Comparison of ENCODE assay signal across 15 mouse cellular contexts in the genomic region with DNA sequence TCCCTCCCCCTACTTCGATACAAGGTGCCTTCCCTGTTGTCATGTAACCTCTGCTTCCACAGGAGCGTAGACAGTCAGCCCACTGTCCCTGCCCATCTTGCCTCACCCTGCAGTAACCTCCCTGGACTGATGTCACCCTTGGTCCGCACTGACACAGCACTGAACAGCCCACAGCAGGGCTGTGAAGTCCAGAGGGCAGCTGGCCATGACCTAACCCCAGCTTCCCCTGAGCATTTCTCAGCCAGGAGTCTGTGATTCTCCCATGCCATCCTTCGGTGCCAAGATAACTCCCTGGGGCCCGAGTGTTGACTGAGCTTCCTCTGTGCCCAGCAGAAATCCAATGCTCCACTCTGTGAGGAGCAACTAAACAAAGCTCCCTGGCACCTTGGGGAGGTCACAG. TPM values are rescaled to one million over a fixed set of nuclear protein-coding genes. Genes with fewer than 3 reads are reported as not detected.
A peak's percentile ranks its signal among the peaks of the same experiment; 100 is the strongest.
DNase-seq lines count a peak whose midpoint lies in the region; ATAC-seq and TF ChIP-seq lines count a peak whose summit lies in the region.
"Had no signal": no experiment of that assay in that cellular context is flagged by ENCODE, and none has a peak within 500 bp of the region (broad histone marks: within the 10 kb centered on the region; RNA-seq: fewer than 3 reads in every experiment).

No protein-coding gene starts in this region.

- H3K9me3 ChIP-seq in liver, embryonic 14.5 days (ENCODE audit: control insufficient read depth, low read length): no peaks in the 10 kb centered on the region
- H3K9me3 ChIP-seq in liver, embryonic 12.5 days (replicated peaks): no peaks in the 10 kb centered on the region
- H3K9me3 ChIP-seq in stomach, postnatal 0 days (ENCODE audit: control insufficient read depth, low read length): no peaks in the 10 kb centered on the region
- H3K9me3 ChIP-seq: embryonic facial prominence, embryonic 12.5 days; forebrain, embryonic 10.5 days; heart, embryonic 15.5 days; hindbrain, embryonic 13.5 days had no signal

- no peak for TF ChIP-seq EP300 in liver, embryonic 14.5 days (IDR thresholded peaks at IDR 0.05; ENCODE audit: low read depth)
- TF ChIP-seq EP300 in stomach, postnatal 0 days (optimal IDR thresholded peaks at IDR 0.05): no peak
- no peak for TF ChIP-seq EP300 in heart, adult 2 months (IDR thresholded peaks at IDR 0.05; ENCODE audit: insufficient read depth, low read depth, low read length)

- no peak overlapping the region for H3K4me3 ChIP-seq in gastrocnemius, adult 2 months
- no peak overlapping the region for H3K4me3 ChIP-seq in liver, embryonic 14.5 days (ENCODE audit: insufficient read depth in 1 of 2, low read depth in 2 of 2, low read length in 2 of 2)
- H3K4me3 ChIP-seq in liver, embryonic 12.5 days: no peak overlapping the region
- no peak overlapping the region for H3K4me3 ChIP-seq in stomach, postnatal 0 days (ENCODE audit: low read depth, low read length)
- no peak overlapping the region for H3K4me3 ChIP-seq in heart, adult 2 months
- H3K4me3 ChIP-seq: embryonic facial prominence, embryonic 12.5 days; forebrain, embryonic 10.5 days; heart, embryonic 15.5 days; hindbrain, embryonic 13.5 days had no signal

- TF ChIP-seq CTCF in gastrocnemius, adult 2 months (IDR thresholded peaks at IDR 0.05): no peak
- TF ChIP-seq CTCF in liver, embryonic 14.5 days (IDR thresholded peaks at IDR 0.05; ENCODE audit: low read depth): no peak
- TF ChIP-seq CTCF in stomach, postnatal 0 days (IDR thresholded peaks at IDR 0.05; ENCODE audit: low read depth): no peak
- TF ChIP-seq CTCF in heart, adult 2 months (IDR thresholded peaks at IDR 0.05): no peak

- H3K79me2 ChIP-seq in heart, adult 2 months (replicated peaks; ENCODE audit: control insufficient read depth, insufficient read depth, low read length): no peaks in the 10 kb centered on the region

- H3K36me3 ChIP-seq in liver, embryonic 14.5 days (replicated peaks; ENCODE audit: control insufficient read depth, insufficient read depth, low read depth): no peaks in the 10 kb centered on the region
- H3K36me3 ChIP-seq in liver, embryonic 12.5 days: no peaks in the 10 kb centered on the region
- no peaks in the 10 kb centered on the region for H3K36me3 ChIP-seq in stomach, postnatal 0 days (ENCODE audit: control insufficient read depth, insufficient read depth, low read length)
- no peaks in the 10 kb centered on the region for H3K36me3 ChIP-seq in heart, adult 2 months (ENCODE audit: control insufficient read depth, insufficient read depth, low read length)
- H3K36me3 ChIP-seq: embryonic facial prominence, embryonic 12.5 days; forebrain, embryonic 10.5 days; heart, embryonic 15.5 days; hindbrain, embryonic 13.5 days had no signal

- H3K27me3 ChIP-seq in liver, embryonic 14.5 days (ENCODE audit: control insufficient read depth, insufficient read depth, low read length): no peaks in the 10 kb centered on the region; the same call in 1 of the 2 replicates
- H3K27me3 ChIP-seq in liver, embryonic 12.5 days (replicated peaks): peaks cover 55% of the 10 kb centered on the region
- H3K27me3 ChIP-seq in stomach, postnatal 0 days (ENCODE audit: control insufficient read depth, insufficient read depth, low read length): no peaks in the 10 kb centered on the region
- H3K27me3 ChIP-seq in heart, adult 2 months (ENCODE audit: control insufficient read depth, insufficient read depth, low read length): no peaks in the 10 kb centered on the region
- H3K27me3 ChIP-seq: embryonic facial prominence, embryonic 12.5 days had no signal

- DNase-seq in gastrocnemius, adult 2 months: peak; percentile 77
- DNase-seq in gastrocnemius, postnatal 4 days (ENCODE audit: low spot score in 2 of 2): no peak
- no peak for DNase-seq in liver, embryonic 14.5 days (ENCODE audit: low read depth in 3 of 3, low spot score in 3 of 3)
- peak; percentile 46 for DNase-seq in gastrocnemius, postnatal 25 days
- DNase-seq in stomach, postnatal 0 days (ENCODE audit: low spot score): no peak
- DNase-seq in left cerebral cortex, postnatal 36 days (ENCODE audit: low spot score in 2 of 2): no peak
- no peak for DNase-seq in heart, adult 2 months
- DNase-seq: cerebellum, postnatal 10 days; right cerebral cortex, postnatal 14 days had no signal

- ATAC-seq in liver, embryonic 14.5 days (ENCODE audit: insufficient read depth): 0 out of 2 replicates have a peak, but pooled peaks have one; percentile 33
- no peak for ATAC-seq in liver, embryonic 12.5 days
- peak; percentile 24; the same call in 1 of the 2 replicates for ATAC-seq in stomach, postnatal 0 days (ENCODE audit: low FRiP score, low TSS enrichment)
- ATAC-seq: lung, postnatal 0 days had no signal

- no peaks in the 10 kb centered on the region; a peak in 1 of 4 replicates for H3K4me1 ChIP-seq in liver, embryonic 14.5 days (replicated peaks; ENCODE audit: control insufficient read depth in 2 of 2, insufficient read depth in 2 of 2, low read length in 1 of 2)
- H3K4me1 ChIP-seq in liver, embryonic 12.5 days: peaks cover 7% of the 10 kb centered on the region; the same call in 1 of the 2 replicates
- no peaks in the 10 kb centered on the region for H3K4me1 ChIP-seq in stomach, postnatal 0 days (replicated peaks; ENCODE audit: control insufficient read depth, insufficient read depth)
- H3K4me1 ChIP-seq in heart, adult 2 months (ENCODE audit: control insufficient read depth, insufficient read depth, low read length): no peaks in the 10 kb centered on the region
- H3K4me1 ChIP-seq: embryonic facial prominence, embryonic 12.5 days; heart, embryonic 15.5 days; hindbrain, embryonic 13.5 days had no signal

- no peak overlapping the region for H3K4me2 ChIP-seq in liver, embryonic 14.5 days (ENCODE audit: low read depth)
- H3K4me2 ChIP-seq in liver, embryonic 12.5 days: no peak overlapping the region
- no peak overlapping the region for H3K4me2 ChIP-seq in stomach, postnatal 0 days (replicated peaks; ENCODE audit: low read depth)
- H3K4me2 ChIP-seq: embryonic facial prominence, embryonic 12.5 days; heart, embryonic 15.5 days; hindbrain, embryonic 13.5 days had no signal

- H3K9ac ChIP-seq in liver, embryonic 14.5 days (replicated peaks): no peak overlapping the region
- H3K9ac ChIP-seq in liver, embryonic 12.5 days: no peak overlapping the region
- no peak overlapping the region for H3K9ac ChIP-seq in stomach, postnatal 0 days (ENCODE audit: low read length)
- H3K9ac ChIP-seq in heart, adult 2 months (ENCODE audit: low read depth, low read length): no peak overlapping the region
- H3K9ac ChIP-seq: embryonic facial prominence, embryonic 12.5 days; heart, embryonic 15.5 days; hindbrain, embryonic 13.5 days had no signal

- 47% methylated on average over 5 of the region's 5 CpGs for WGBS in liver, embryonic 14.5 days (ENCODE audit: insufficient replicate concordance)
- WGBS in liver, embryonic 12.5 days (ENCODE audit: insufficient replicate concordance): 63% methylated on average over 5 of the region's 5 CpGs
- 79% methylated on average over 5 of the region's 5 CpGs for WGBS in stomach, postnatal 0 days
- 72% methylated on average over 5 of the region's 5 CpGs for WGBS in heart, adult 2 months

- H3K27ac ChIP-seq in gastrocnemius, adult 2 months: no peak overlapping the region
- H3K27ac ChIP-seq in liver, embryonic 14.5 days: no peak overlapping the region
- H3K27ac ChIP-seq in liver, embryonic 12.5 days: no peak overlapping the region
- H3K27ac ChIP-seq in stomach, postnatal 0 days (replicated peaks): no peak overlapping the region
- H3K27ac ChIP-seq in heart, adult 2 months: no peak overlapping the region
- H3K27ac ChIP-seq: embryonic facial prominence, embryonic 12.5 days; forebrain, embryonic 10.5 days; heart, embryonic 15.5 days; hindbrain, embryonic 13.5 days had no signal

- no peak for TF ChIP-seq POLR2A in heart, adult 2 months (IDR thresholded peaks at IDR 0.05; ENCODE audit: insufficient read depth, low read depth, low read length)

- intact Hi-C loops in gastrocnemius, adult 2 months (cut with DNase I): no loop called here
- intact Hi-C loops in left cerebral cortex, postnatal 36 days (cut with DNase I): loop anchor here (10.0 kb wide), 1 partner anchor 221 kb away; the partner anchor contains the start of gene Pkd2l1
- intact Hi-C loops in heart, adult 2 months (cut with DNase I): loop anchor here (5.0 kb wide), 1 partner anchor 164 kb away; no protein-coding TSS in a partner anchor

RNA-seq across cellular contexts. Expression of gene Scd1, which starts 8.6 kb away (rescaled TPM):
- 10 to 100 TPM; 10.9 to 33.9 TPM for total RNA-seq in gastrocnemius, adult 2 months (2021)
- 10 to 100 TPM; 26.1 to 33.2 TPM for total RNA-seq in gastrocnemius, postnatal 4 days (2021)
- polyA plus RNA-seq in liver, embryonic 14.5 days (2012; rRNA removed): 22.5 and 25.1 TPM in 2 replicates
- polyA plus RNA-seq in liver, embryonic 14.5 days (2014; fragmentation: Nextera tagmentation; extraction: Ambion mirVana): 11.1 and 11.9 TPM in 2 replicates
- polyA plus RNA-seq in liver, embryonic 12.5 days (2016; fragmentation: Nextera tagmentation; extraction: Ambion mirVana): 8.1 and 10.1 TPM in 2 replicates
- total RNA-seq in gastrocnemius, postnatal 25 days (2021): 100 to 1,000 TPM in 1 of 2 experiments, 10 to 100 TPM in 1; 16.2 to 171 TPM
- polyA plus RNA-seq in stomach, postnatal 0 days (2015; fragmentation: Nextera tagmentation; extraction: Ambion mirVana): 1.3 and 1.7 TPM in 2 replicates
- 100 to 1,000 TPM; 141 to 168 TPM for total RNA-seq in left cerebral cortex, postnatal 36 days (2021)
- total RNA-seq in heart, adult 2 months (2021): 10 to 100 TPM; 25.9 to 31.7 TPM
- polyA plus RNA-seq in heart, adult 2 months (2012; rRNA removed): 569 and 1,844 TPM in 2 replicates

Comparison
In these comparisons a context has a peak if more than half of its experiments do, and no peak if none do; other contexts are left out.
1. DNase-seq: peak in gastrocnemius, adult 2 months (single experiment) and gastrocnemius, postnatal 25 days (single experiment); none in gastrocnemius, postnatal 4 days (0 of 2), liver, embryonic 14.5 days (0 of 3), stomach, postnatal 0 days (single experiment), left cerebral cortex, postnatal 36 days (0 of 2) and heart, adult 2 months (0 of 2).